Mouse (Mus musculus) MEL (cell line): ENCODE measurements at regions not wholly inside any gene's neighbourhood (a gene's known extent, or its start where the extent isn't known, plus 50 kb on each side); places are given as distances from the start of the nearest gene placed in this dataset.

Source experiments
- DNase-seq: peaks from one replicate; pipeline ENCODE4 v3.0.0; 2011; ENCODE audit warnings: low read depth, low spot score
- H3K27ac ChIP-seq: 2 replicates; pipeline ENCODE4 v1.5.1; 2012; ENCODE audit warnings: low read depth, mild to moderate bottlenecking, control low read depth, low read length, moderate library complexity; ENCODE audit not compliant: control insufficient read depth
- H3K27me3 ChIP-seq, 2 experiments: fragments of 150-350 bp in 1 of 2; sonication (generic) in 1 of 2; 2 replicates each; pipeline ENCODE4 v1.6.1; 2012; ENCODE audit warnings: low read length in 2 of 2, mild to moderate bottlenecking in 2 of 2, improper control_type of control experiment in 1 of 2, moderate library complexity in 1 of 2; ENCODE audit not compliant: insufficient read depth in 2 of 2, control insufficient read depth in 1 of 2
- H3K36me3 ChIP-seq, 2 experiments: 2 replicates each; pipeline ENCODE4 v1.6.1; 2012 to 2014; ENCODE audit warnings: low read length in 2 of 2, improper control_type of control experiment in 1 of 2, inconsistent platforms in 1 of 2, mild to moderate bottlenecking in 1 of 2; ENCODE audit not compliant: insufficient read depth in 2 of 2, control insufficient read depth in 1 of 2
- H3K4me1 ChIP-seq, 2 experiments: fragments of 150-350 bp in 1 of 2; sonication (generic) in 1 of 2; 2 replicates each; pipeline ENCODE4 v1.6.1; 2012; ENCODE audit warnings: low read length in 2 of 2, improper control_type of control experiment in 1 of 2, mild to moderate bottlenecking in 1 of 2; ENCODE audit not compliant: insufficient read depth in 2 of 2, control insufficient read depth in 1 of 2
- H3K4me3 ChIP-seq, 2 experiments: fragments of 150-350 bp in 1 of 2; sonication (generic) in 1 of 2; 2 replicates each; pipeline ENCODE4 v1.5.1; 2012; ENCODE audit warnings: low read depth in 2 of 2, low read length in 2 of 2, mild to moderate bottlenecking in 2 of 2, moderate library complexity in 2 of 2, control low read depth in 1 of 2, improper control_type of control experiment in 1 of 2; ENCODE audit not compliant: control insufficient read depth in 1 of 2, insufficient read depth in 1 of 2
- H3K79me2 ChIP-seq: 2 replicates; pipeline ENCODE4 v1.6.1; 2012; ENCODE audit warnings: mild to moderate bottlenecking, low read length, moderate library complexity; ENCODE audit not compliant: control insufficient read depth, poor library complexity, insufficient read depth
- H3K9ac ChIP-seq: 2 replicates; pipeline ENCODE4 v1.6.1; 2012; ENCODE audit warnings: low read depth, mild to moderate bottlenecking, control low read depth, low read length, moderate library complexity; ENCODE audit not compliant: control insufficient read depth, poor library complexity, severe bottlenecking
- H3K9me3 ChIP-seq: fragments of 150-350 bp; sonication (generic); replicated peaks from 2 replicates; pipeline ENCODE4 v1.6.1; 2012; ENCODE audit warnings: mild to moderate bottlenecking, low read length, improper control_type of control experiment, moderate library complexity; ENCODE audit not compliant: insufficient read depth
- BHLHE40 ChIP-seq: IDR thresholded peaks from 2 replicates; pipeline ENCODE4 v1.6.1; 2012; ENCODE audit warnings: low read depth, mild to moderate bottlenecking, inconsistent platforms, low read length, improper control_type of control experiment, borderline replicate concordance
- CTCF ChIP-seq, 3 experiments: IDR thresholded peaks in 2 of 3; conservative IDR thresholded peaks in 1 of 3; 2 replicates each; pipeline ENCODE4 v1.5.1; 2011 to 2012; ENCODE audit warnings: low read length in 3 of 3, low read depth in 2 of 3, mild to moderate bottlenecking in 2 of 3, improper control_type of control experiment in 1 of 3, inconsistent platforms in 1 of 3, mixed read lengths in 1 of 3, moderate library complexity in 1 of 3; ENCODE audit not compliant: control insufficient read depth in 1 of 3, insufficient read depth in 1 of 3, poor library complexity in 1 of 3, severe bottlenecking in 1 of 3
- E2F4 ChIP-seq: IDR thresholded peaks from 2 replicates; pipeline ENCODE4 v1.6.1; 2011; ENCODE audit warnings: low read depth, low read length, improper control_type of control experiment, borderline replicate concordance
- ELF1 ChIP-seq: IDR thresholded peaks from 2 replicates; pipeline ENCODE4 v1.6.1; 2014; ENCODE audit warnings: low read depth, mild to moderate bottlenecking, inconsistent platforms, low read length, improper control_type of control experiment, moderate library complexity
- ETS1 ChIP-seq: IDR thresholded peaks from 2 replicates; pipeline ENCODE4 v1.6.1; 2012; ENCODE audit warnings: low read depth, mild to moderate bottlenecking, inconsistent platforms, low read length, improper control_type of control experiment, moderate library complexity
- KAT2A ChIP-seq: conservative IDR thresholded peaks from 2 replicates; pipeline ENCODE4 v1.6.1; 2012; ENCODE audit warnings: low read depth, low read length, improper control_type of control experiment, inconsistent platforms
- MAFK ChIP-seq: IDR thresholded peaks from 2 replicates; pipeline ENCODE4 v1.6.1; 2011; ENCODE audit warnings: low read depth, mild to moderate bottlenecking, low read length, improper control_type of control experiment, borderline replicate concordance
- MEF2A ChIP-seq: IDR thresholded peaks from 2 replicates; pipeline ENCODE4 v1.6.1; 2014; ENCODE audit warnings: low read depth, mild to moderate bottlenecking, inconsistent platforms, low read length, improper control_type of control experiment; ENCODE audit not compliant: poor library complexity, insufficient replicate concordance, severe bottlenecking; ENCODE audit errors: extremely low read depth
- MXI1 ChIP-seq: IDR thresholded peaks from 2 replicates; pipeline ENCODE4 v1.6.1; 2011; ENCODE audit warnings: mild to moderate bottlenecking, low read depth, low read length, improper control_type of control experiment
- MYB ChIP-seq: IDR thresholded peaks from 2 replicates; pipeline ENCODE4 v1.6.1; 2011; ENCODE audit warnings: mild to moderate bottlenecking, low read depth, low read length, improper control_type of control experiment
- NELFE ChIP-seq: IDR thresholded peaks from 2 replicates; pipeline ENCODE4 v1.6.1; 2011; ENCODE audit warnings: low read depth, low read length, improper control_type of control experiment
- NRF1 ChIP-seq: IDR thresholded peaks from 2 replicates; pipeline ENCODE4 v1.6.1; 2014; ENCODE audit warnings: low read depth, mild to moderate bottlenecking, inconsistent platforms, low read length, improper control_type of control experiment, moderate library complexity; ENCODE audit not compliant: poor library complexity, insufficient read depth, severe bottlenecking
- POLR2A ChIP-seq, 2 experiments: IDR thresholded peaks; 2 replicates each; pipeline ENCODE4 v1.6.1; 2011 to 2012; ENCODE audit warnings: low read length in 2 of 2, mild to moderate bottlenecking in 2 of 2, control low read depth in 1 of 2, improper control_type of control experiment in 1 of 2, low read depth in 1 of 2, moderate library complexity in 1 of 2; ENCODE audit not compliant: control insufficient read depth in 1 of 2, insufficient read depth in 1 of 2, poor library complexity in 1 of 2
- POLR2AphosphoS5 ChIP-seq: IDR thresholded peaks from 2 replicates; pipeline ENCODE4 v1.6.1; 2012; ENCODE audit warnings: low read depth, borderline replicate concordance, mild to moderate bottlenecking, inconsistent platforms, low read length, moderate library complexity, mixed read lengths
- RAD21 ChIP-seq: IDR thresholded peaks from 2 replicates; pipeline ENCODE4 v1.6.1; 2011; ENCODE audit warnings: mild to moderate bottlenecking, low read depth, low read length, improper control_type of control experiment
- SMC3 ChIP-seq: IDR thresholded peaks from 2 replicates; pipeline ENCODE4 v1.6.1; 2011; ENCODE audit warnings: low read depth, low read length, improper control_type of control experiment
- TAL1 ChIP-seq: IDR thresholded peaks from 2 replicates; pipeline ENCODE4 v1.6.1; 2012; ENCODE audit warnings: mild to moderate bottlenecking, inconsistent platforms, low read length, moderate library complexity, mixed read lengths
- TBP ChIP-seq: IDR thresholded peaks from 2 replicates; pipeline ENCODE4 v1.8.0; 2011; ENCODE audit warnings: low read depth, low read length, improper control_type of control experiment
- TCF12 ChIP-seq: IDR thresholded peaks from 2 replicates; pipeline ENCODE4 v1.6.1; 2014; ENCODE audit warnings: low read depth, mild to moderate bottlenecking, inconsistent platforms, low read length, improper control_type of control experiment, moderate library complexity
- UBTF ChIP-seq: IDR thresholded peaks from 2 replicates; pipeline ENCODE4 v1.6.1; 2012; ENCODE audit warnings: low read depth, mild to moderate bottlenecking, inconsistent platforms, low read length, improper control_type of control experiment, moderate library complexity, borderline replicate concordance; ENCODE audit not compliant: insufficient read depth
- USF1 ChIP-seq: IDR thresholded peaks from 2 replicates; pipeline ENCODE4 v1.6.1; 2014; ENCODE audit warnings: low read depth, mild to moderate bottlenecking, inconsistent platforms, low read length, improper control_type of control experiment, moderate library complexity
- USF2 ChIP-seq, 2 experiments: IDR thresholded peaks; 2 replicates each; pipeline ENCODE4 v1.6.1; 2011 to 2012; ENCODE audit warnings: improper control_type of control experiment in 2 of 2, low read length in 2 of 2, borderline replicate concordance in 1 of 2, inconsistent platforms in 1 of 2, low read depth in 1 of 2, mild to moderate bottlenecking in 1 of 2; ENCODE audit not compliant: insufficient read depth in 1 of 2
- ZC3H11A ChIP-seq: IDR thresholded peaks from 2 replicates; pipeline ENCODE4 v1.6.1; 2012; ENCODE audit warnings: low read depth, mild to moderate bottlenecking, inconsistent platforms, low read length, improper control_type of control experiment
- ZMIZ1 ChIP-seq: IDR thresholded peaks from 2 replicates; pipeline ENCODE4 v1.6.1; 2012; ENCODE audit warnings: low read depth, mild to moderate bottlenecking, inconsistent platforms, low read length, improper control_type of control experiment, moderate library complexity
- ZNF384 ChIP-seq: IDR thresholded peaks from 2 replicates; pipeline ENCODE4 v1.6.1; 2012; ENCODE audit warnings: low read depth, mild to moderate bottlenecking, inconsistent platforms, low read length, improper control_type of control experiment

DNA sequence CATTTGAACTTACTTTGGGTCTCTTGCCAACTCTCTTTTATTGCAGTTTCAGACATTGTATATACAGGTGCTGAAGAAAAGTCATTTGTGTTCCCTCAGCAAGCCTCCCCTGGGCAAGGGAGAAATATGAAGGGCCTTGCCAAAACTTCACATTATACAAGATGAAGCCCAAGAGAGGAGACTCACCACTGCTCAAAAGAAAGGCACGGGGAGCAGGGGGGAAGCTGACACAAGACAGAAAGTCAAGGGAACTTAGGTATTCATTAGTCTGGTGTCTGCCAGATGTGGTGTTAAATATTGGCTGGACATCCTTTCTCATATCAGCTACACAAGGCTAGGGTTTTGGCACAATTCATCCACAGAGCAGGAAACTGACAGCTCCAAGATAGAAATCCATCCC lies 272.0 kb downstream of the Sorl1 start:
- H3K79me2 ChIP-seq, result no peaks in the 10 kb centered on the region
- no peaks in the 10 kb centered on the region for H3K27me3 ChIP-seq
- H3K9ac ChIP-seq, result no peak overlapping the region
- no peak overlapping the region for H3K27ac ChIP-seq
- no peak overlapping the region for H3K4me3 ChIP-seq
- no peaks in the 10 kb centered on the region for H3K4me1 ChIP-seq
- H3K36me3 ChIP-seq, result no peaks in the 10 kb centered on the region
- H3K9me3 ChIP-seq, result no peaks in the 10 kb centered on the region
- no peak for TF ChIP-seq ELF1
- no peak for TF ChIP-seq POLR2AphosphoS5
- no peak for TF ChIP-seq CTCF (IDR thresholded peaks at IDR 0.05 in 2 of 3, conservative IDR thresholded peaks at IDR 0.05 in 1 of 3; ENCODE audit: control insufficient read depth in 1 of 3, insufficient read depth in 1 of 3, low read depth in 2 of 3, low read length in 3 of 3, poor library complexity in 1 of 3, severe bottlenecking in 1 of 3)
- no peak for TF ChIP-seq MEF2A
- no peak for TF ChIP-seq ZMIZ1
- no peak for TF ChIP-seq ZC3H11A
- TF ChIP-seq TAL1, result no peak
- TF ChIP-seq UBTF, result no peak
- no peak for TF ChIP-seq TBP
- TF ChIP-seq KAT2A, result no peak
- TF ChIP-seq BHLHE40, result no peak
- no peak for TF ChIP-seq USF2 (IDR thresholded peaks at IDR 0.05; ENCODE audit: borderline replicate concordance in 1 of 2, insufficient read depth in 1 of 2, low read depth in 1 of 2, low read length in 2 of 2)
- no peak for TF ChIP-seq MAFK
- no peak for TF ChIP-seq E2F4
- DNase-seq, result no peak

- H3K36me3 ChIP-seq, result no peaks in the 10 kb centered on the region
- H3K79me2 ChIP-seq, result no peaks in the 10 kb centered on the region
- H3K27ac ChIP-seq, result no peak overlapping the region
- H3K9ac ChIP-seq, result no peak overlapping the region
- DNase-seq, result no peak
- H3K4me1 ChIP-seq, result no peaks in the 10 kb centered on the region
- TF ChIP-seq TCF12 (no peak), SMC3 (no peak), NELFE (no peak), NRF1 (no peak), POLR2A (IDR thresholded peaks at IDR 0.05; ENCODE audit: control insufficient read depth in 1 of 2, insufficient read depth in 1 of 2, low read depth in 1 of 2, low read length in 2 of 2, poor library complexity in 1 of 2) (no peak), MYB (no peak), UBTF (no peak), USF2 (IDR thresholded peaks at IDR 0.05; ENCODE audit: borderline replicate concordance in 1 of 2, insufficient read depth in 1 of 2, low read depth in 1 of 2, low read length in 2 of 2) (no peak), ZNF384 (no peak), RAD21 (no peak), USF1 (no peak), MXI1 (no peak), KAT2A (no peak), TBP (no peak), MEF2A (no peak), ETS1 (no peak)
- no peak overlapping the region for H3K4me3 ChIP-seq
- H3K27me3 ChIP-seq, result no peaks in the 10 kb centered on the region
- H3K9me3 ChIP-seq, result no peaks in the 10 kb centered on the region
Measured at GRCm38 (mm10) chr9:41849628-41850326, 274.3 kb downstream of the Sorl1 start.
